Mouse (Mus musculus): ENCODE data around the gene Prkca.

DNA sequence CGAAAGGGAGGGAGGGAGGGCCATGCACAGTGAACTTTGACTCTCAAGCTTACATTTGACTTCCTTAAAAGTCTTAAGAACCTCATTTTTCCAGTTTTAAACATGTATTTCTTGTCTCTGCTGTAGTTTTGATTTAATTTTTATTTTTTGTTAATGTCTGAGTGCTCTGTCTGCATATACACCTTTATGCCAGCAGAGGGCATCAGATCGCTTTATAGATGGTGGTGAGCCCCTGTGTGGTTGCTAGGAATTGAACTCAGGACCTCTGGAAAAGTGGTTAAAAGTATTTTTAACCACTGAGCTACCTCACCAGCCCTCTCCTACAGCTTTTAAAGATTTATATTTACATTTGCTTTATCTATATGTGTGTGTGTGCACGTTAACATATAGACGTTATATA, 333.3 kb downstream of the Prkca start:
- TF ChIP-seq CTCF (IDR thresholded peaks at IDR 0.05; ENCODE audit: borderline replicate concordance, insufficient read depth, low read length) (no peak), POLR2A (IDR thresholded peaks at IDR 0.05; ENCODE audit: low read depth, low read length) (no peak)
